Mouse (Mus musculus) embryonic fibroblast, embryonic 13.5 days (primary cell): ENCODE data around the gene Polrmt.

Experiments used
- CTCF ChIP-seq: IDR thresholded peaks from 2 replicates; pipeline ENCODE4 v1.5.1; 2011; ENCODE audit warnings: mild to moderate bottlenecking, control low read depth, low read length, moderate library complexity, borderline replicate concordance; ENCODE audit not compliant: insufficient read depth
- POLR2A ChIP-seq: IDR thresholded peaks from 2 replicates; pipeline ENCODE4 v1.6.1; 2011; ENCODE audit warnings: low read depth, mild to moderate bottlenecking, control low read depth, low read length, moderate library complexity

DNA sequence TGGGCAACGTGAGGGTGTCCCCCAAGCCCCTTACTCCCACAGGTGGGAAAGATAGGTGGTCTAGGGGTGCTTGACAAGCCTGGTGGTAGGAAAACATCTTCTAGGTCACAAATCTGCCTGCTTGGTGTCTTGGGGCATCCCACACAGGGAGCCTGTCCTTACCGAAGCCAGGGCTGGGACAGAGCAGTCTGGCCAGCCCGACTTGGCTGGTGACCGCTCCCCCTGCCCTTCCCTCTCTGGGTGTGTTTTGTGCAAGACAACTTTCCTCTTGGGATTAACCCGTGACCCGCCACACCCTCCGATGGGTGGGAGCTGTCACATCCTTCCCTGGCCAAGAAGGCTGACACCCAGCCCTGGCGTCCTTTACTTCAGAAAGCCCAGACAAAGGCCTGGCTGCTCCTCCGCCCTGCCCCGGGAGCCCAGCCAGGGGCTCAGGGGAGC lies 48.1 kb upstream of the Polrmt start:
- TF ChIP-seq CTCF (no peak), POLR2A (peak; percentile 77)
